Comparison of ENCODE assay signal across 14 mouse cellular contexts in the genomic region with DNA sequence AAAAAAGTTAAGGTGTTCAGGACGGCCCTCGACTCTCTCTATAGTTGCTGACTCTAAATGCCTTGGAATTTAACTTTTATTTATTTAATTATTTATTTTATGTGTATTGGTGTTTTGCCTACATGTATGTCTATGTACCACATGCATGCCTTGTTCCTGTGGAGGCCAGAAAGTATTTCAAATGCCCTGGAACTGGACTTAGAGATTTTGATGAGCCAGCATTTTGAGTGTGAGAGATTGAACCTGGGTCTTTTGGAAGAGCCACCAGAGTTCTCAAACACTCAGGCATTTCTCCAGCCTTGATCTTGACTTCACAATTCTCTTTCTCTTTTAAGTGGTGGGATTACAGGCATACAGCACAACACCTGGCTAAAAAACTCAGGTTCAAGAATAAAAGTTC.
"Had no signal": no experiment of that assay in that cellular context is flagged by ENCODE, and none has a peak within 500 bp of the region (broad histone marks: within the 10 kb centered on the region; RNA-seq: fewer than 3 reads in every experiment).

No protein-coding gene starts in this region.

- H3K4me1 ChIP-seq: neural tube, embryonic 13.5 days; neural tube, embryonic 15.5 days; stomach, embryonic 15.5 days had no signal

- H3K9ac ChIP-seq: neural tube, embryonic 13.5 days; neural tube, embryonic 15.5 days; stomach, embryonic 15.5 days had no signal

- H3K4me3 ChIP-seq: neural tube, embryonic 13.5 days; neural tube, embryonic 15.5 days; stomach, embryonic 15.5 days had no signal

- H3K4me2 ChIP-seq: neural tube, embryonic 13.5 days; neural tube, embryonic 15.5 days; stomach, embryonic 15.5 days had no signal

- H3K27ac ChIP-seq: neural tube, embryonic 13.5 days; neural tube, embryonic 15.5 days; stomach, embryonic 15.5 days; stomach, postnatal 0 days had no signal

- DNase-seq: retina, postnatal 1 day; right cerebral cortex, postnatal 14 days; right cerebral cortex, postnatal 4 days; spleen, adult 18-20 months; thymus, adult 18-20 months; thymus, adult 2 months; thymus, postnatal 14 days; thymus, postnatal 25 days; thymus, postnatal 36 days; thymus, postnatal 4 days had no signal

- H3K36me3 ChIP-seq: stomach, embryonic 15.5 days had no signal

- H3K9me3 ChIP-seq: neural tube, embryonic 13.5 days; neural tube, embryonic 15.5 days; stomach, embryonic 15.5 days had no signal

- H3K27me3 ChIP-seq: neural tube, embryonic 13.5 days; neural tube, embryonic 15.5 days; stomach, embryonic 15.5 days had no signal
